Mouse (Mus musculus): ENCODE measurements around the gene Trpm8. TPM values are rescaled to one million over a fixed set of nuclear protein-coding genes. Genes with fewer than 3 reads are reported as not detected.

Gene Trpm8
- total RNA-seq, 2 experiments from 2014 or later: 0.12 TPM; not detected in 1

GRCm38 (mm10) chr1:88296171-88296920, 18.9 kb downstream of the Trpm8 start:
- no peak for DNase-seq (ENCODE audit: low spot score in 2 of 2)
- TF ChIP-seq CTCF (conservative IDR thresholded peaks at IDR 0.05): no peak
- Histone ChIP-seq H3K4me3 (no peak overlapping the region), H3K27ac (no peak overlapping the region)

DNA sequence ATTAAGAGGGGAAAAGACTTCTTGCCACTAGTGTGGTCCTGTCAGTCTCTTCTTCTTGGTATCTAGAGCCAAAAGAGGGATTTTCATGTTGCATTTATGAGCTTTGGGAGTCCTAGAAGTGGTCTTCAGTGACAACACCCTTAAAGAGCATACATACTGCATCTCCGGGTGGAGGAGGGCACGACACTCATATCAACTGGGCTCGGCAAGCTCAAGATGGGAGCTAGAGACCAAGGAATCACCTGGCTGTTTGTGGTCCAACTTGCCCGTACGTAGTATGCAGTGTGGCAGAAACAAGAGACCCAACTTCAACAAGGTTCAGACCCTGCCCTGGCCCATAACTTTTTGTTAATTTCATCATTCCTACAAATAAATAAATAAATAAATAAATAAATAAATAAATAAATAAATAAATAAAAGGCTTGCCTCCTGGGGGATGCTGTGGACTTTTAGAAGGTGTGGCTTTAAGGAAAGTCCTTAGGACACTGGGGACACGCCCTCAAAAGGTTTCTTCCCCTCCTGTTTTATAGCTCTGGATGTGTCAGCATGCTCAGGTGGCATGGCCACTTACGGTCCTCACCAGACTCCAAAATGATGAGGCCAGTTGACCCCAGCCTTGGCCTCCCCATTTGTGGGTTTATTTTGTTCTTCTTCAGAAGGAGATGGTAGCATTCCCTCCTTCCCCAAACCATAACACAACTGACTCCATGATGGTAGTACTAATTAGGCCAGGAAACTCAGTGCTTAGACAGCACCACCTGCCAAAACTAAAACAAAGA, 20.2 kb downstream of the Trpm8 start:
- no peak overlapping the region for H3K27ac ChIP-seq
- TF ChIP-seq CTCF (conservative IDR thresholded peaks at IDR 0.05): no peak
- no peak for DNase-seq (ENCODE audit: low spot score in 2 of 2)
- no peak overlapping the region for H3K4me3 ChIP-seq

DNA sequence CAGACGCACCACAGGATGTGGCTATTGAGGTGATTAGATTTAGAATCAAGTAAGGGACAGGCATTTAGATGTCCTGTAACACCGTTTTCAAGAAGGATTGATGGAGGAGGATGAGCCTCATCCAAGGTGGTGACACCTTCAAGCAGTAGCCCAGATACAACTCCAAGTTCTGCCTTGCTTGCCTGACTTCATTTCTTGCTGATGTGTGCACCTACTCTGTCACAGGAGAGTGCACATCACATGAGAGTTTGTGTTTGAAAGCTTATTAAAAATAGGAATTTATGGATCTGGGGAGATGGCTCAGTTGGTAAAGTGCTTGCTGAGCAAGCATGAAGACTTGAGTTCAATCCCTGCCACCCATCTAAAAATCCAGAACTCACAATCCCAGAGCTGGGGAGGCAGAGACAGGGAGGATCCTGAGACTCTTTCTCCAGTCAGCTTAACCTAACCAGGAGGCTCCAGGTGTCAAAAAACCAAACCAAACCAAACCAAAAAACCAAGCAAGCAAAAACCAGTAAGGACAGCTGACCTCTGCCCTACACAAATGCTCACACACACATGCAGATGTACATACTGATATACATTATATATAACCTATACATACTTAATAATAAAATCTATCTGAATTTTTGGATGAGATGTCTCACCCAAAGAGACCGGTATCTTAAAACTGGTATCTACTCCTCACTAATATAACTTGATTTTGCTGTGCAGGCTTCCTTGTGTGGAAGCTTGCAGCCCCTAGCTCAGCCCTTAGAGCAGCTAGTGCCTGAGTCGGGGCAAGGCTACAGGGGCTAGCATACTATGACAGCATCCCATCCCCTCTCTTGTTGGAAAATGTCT, 21.4 kb downstream of the Trpm8 start:
- no peak for TF ChIP-seq CTCF (conservative IDR thresholded peaks at IDR 0.05)

GRCm38 (mm10) chr1:88299529-88299945, 22.1 kb downstream of the Trpm8 start:
- DNase-seq (ENCODE audit: low spot score in 2 of 2): no peak
- H3K27ac ChIP-seq: no peak overlapping the region
- no peak overlapping the region for H3K4me3 ChIP-seq
- no peak for TF ChIP-seq CTCF (conservative IDR thresholded peaks at IDR 0.05)

More for the DNA sequence above, 21.4 kb downstream of the Trpm8 start:
- H3K27ac ChIP-seq: no peak overlapping the region
- no peak overlapping the region for H3K4me3 ChIP-seq
- DNase-seq (ENCODE audit: low spot score in 2 of 2): no peak

DNA sequence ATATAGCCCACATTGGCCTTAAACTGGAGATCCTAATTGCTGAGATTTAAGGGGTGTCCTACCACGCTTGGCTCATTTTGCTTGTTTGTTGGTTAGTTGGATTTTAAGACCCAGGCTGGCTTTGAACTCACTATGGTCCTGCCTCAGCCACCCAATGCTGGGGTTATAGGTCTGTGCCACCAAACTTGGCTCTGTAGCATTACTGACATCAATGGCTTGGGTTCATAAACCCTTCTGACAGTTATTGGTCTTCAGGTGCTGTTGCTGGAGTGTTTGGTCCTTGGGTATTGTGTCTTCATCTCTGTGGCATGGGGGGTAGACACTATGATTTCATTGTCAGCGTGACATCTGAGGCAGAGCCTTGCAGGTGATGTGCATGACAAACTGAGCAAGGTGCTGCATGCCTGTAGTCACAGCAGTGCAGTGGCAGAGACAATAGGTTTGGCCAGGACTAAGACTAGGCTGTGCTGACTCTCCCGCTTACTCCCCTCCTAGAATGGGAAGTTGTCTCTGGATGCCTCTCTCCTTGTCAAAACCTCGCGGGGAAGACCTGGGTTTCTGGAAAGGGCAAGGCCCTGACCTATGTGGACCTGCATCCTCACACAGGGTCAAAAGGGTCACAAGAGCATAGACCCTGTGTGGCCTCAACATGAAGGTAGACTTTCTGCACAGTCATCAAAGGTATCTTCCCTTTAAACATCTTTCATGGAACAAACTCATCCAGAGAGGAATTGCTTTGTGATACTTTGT, 23.0 kb downstream of the Trpm8 start:
- DNase-seq (ENCODE audit: low spot score in 2 of 2): no peak
- TF ChIP-seq CTCF (conservative IDR thresholded peaks at IDR 0.05): no peak
- no peak overlapping the region for H3K27ac ChIP-seq
- no peak overlapping the region for H3K4me3 ChIP-seq

DNA sequence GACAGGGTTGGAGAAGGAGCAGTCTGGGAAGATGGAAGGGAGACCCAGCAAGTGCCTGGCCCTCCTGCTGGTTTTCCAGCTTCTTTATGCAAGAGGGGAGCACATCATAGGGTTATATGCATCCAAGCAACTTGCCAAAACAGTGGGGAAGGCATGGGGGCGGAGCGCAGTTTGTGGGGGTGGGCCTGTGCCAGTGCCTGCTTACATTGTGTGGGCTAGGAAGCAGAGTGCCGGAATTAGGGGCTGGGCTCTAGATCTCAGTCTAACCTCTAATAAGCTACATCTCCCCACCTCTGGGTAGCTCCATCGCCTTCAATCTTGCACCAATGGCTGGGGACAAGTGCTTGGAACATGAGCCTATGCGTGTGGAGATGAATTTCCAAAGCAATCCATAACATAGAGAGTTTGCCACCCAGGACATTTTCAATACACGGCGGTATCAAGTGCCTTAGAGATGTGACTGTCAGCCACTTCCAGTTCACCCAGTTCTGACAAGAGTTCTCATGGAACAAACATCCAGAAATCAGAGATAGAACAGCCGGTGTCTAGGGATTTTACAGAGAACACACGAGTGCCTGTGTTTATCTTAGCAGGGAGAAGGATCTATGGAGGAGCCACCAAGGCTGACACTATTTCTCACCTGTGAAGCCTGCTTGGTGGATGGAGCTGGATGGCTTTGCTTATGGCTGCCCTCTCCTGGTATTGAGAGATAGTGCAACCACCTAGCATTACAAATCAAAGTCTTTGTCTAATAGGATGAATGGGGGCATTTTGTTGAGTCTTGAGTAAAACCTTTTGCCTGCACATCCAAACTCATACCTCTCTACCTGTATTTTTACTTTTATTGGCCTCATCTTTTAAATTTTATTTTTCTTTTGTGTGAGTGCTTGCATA, 23.9 kb downstream of the Trpm8 start:
- H3K27ac ChIP-seq: no peak overlapping the region
- TF ChIP-seq CTCF (conservative IDR thresholded peaks at IDR 0.05): peak; percentile 80
- H3K4me3 ChIP-seq: no peak overlapping the region
- no peak for DNase-seq (ENCODE audit: low spot score in 2 of 2)

- TF ChIP-seq CTCF (conservative IDR thresholded peaks at IDR 0.05): no peak
- no peak overlapping the region for H3K27ac ChIP-seq
- no peak overlapping the region for H3K4me3 ChIP-seq
- no peak for DNase-seq (ENCODE audit: low spot score in 2 of 2)
Observed at GRCm38 (mm10) chr1:88302057-88302740, 24.7 kb downstream of the Trpm8 start.

DNA sequence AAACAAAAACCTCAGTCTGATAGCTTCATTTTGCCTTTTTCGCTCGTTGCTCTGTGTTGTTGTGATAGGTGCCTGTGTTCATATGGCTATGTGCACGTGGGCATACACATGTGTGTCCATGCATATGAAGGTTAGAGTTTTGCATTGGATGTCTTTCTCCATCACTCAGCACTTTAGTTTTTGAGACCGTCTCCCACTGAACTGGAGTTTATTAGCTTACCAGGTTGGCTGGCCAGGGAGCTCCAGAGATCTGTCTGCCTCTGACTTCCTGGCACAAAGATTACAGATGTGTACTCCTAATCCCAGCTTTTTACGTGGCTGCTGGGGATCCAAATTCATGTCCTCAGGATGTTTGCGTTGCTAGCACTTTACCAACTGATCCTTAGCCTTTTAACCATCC, 26.3 kb downstream of the Trpm8 start:
- no peak for DNase-seq (ENCODE audit: low spot score in 2 of 2)
- TF ChIP-seq CTCF (conservative IDR thresholded peaks at IDR 0.05): no peak
- no peak overlapping the region for H3K27ac ChIP-seq
- no peak overlapping the region for H3K4me3 ChIP-seq

- no peak for DNase-seq (ENCODE audit: low spot score in 2 of 2)
- TF ChIP-seq CTCF (conservative IDR thresholded peaks at IDR 0.05): no peak
- Histone ChIP-seq H3K27ac (no peak overlapping the region), H3K4me3 (no peak overlapping the region)
Observed at GRCm38 (mm10) chr1:88304261-88304985, 27.0 kb downstream of the Trpm8 start.

- no peak for DNase-seq (ENCODE audit: low spot score in 2 of 2)
- no peak overlapping the region for H3K4me3 ChIP-seq
- H3K27ac ChIP-seq: no peak overlapping the region
- no peak for TF ChIP-seq CTCF (conservative IDR thresholded peaks at IDR 0.05)
Observed at GRCm38 (mm10) chr1:88305018-88305795, 27.7 kb downstream of the Trpm8 start.

All from layer of hippocampus, adult 2 months (tissue).